Mouse (Mus musculus) hindbrain, embryonic 14.5 days (tissue): Measurements from ENCODE around the gene Aqp2. TPM values are rescaled to one million over a fixed set of nuclear protein-coding genes. Genes with fewer than 3 reads are reported as not detected.

Experiments
- ATAC-seq: fragments of 200-750 bp; cut with Nextera tagmentation; 2 replicates; pipeline ENCODE4 v1.8.0; 2017; ENCODE audit warnings: moderate number of reproducible peaks, mild to moderate bottlenecking, moderate TSS enrichment, moderate library complexity; ENCODE audit not compliant: low FRiP score
- DNase-seq: peaks from one replicate; pipeline ENCODE4 v3.0.0-alpha.2; 2015; ENCODE audit warnings: low spot score
- H3K27ac ChIP-seq: fragments of 300-500 bp; sonication (generic); 2 replicates; pipeline ENCODE4 v1.5.1; 2014; ENCODE audit warnings: mild to moderate bottlenecking, moderate library complexity
- H3K27me3 ChIP-seq: fragments of 300-500 bp; sonication (generic); 2 replicates; pipeline ENCODE4 v1.6.1; 2014; ENCODE audit warnings: mild to moderate bottlenecking, low read length, mixed read lengths; ENCODE audit not compliant: control insufficient read depth, insufficient read depth
- H3K36me3 ChIP-seq: fragments of 300-500 bp; sonication (generic); replicated peaks from 2 replicates; pipeline ENCODE4 v1.6.1; 2014; ENCODE audit not compliant: control insufficient read depth, insufficient read depth
- H3K4me1 ChIP-seq: fragments of 300-500 bp; sonication (generic); replicated peaks from 2 replicates; pipeline ENCODE4 v1.6.1; 2014; ENCODE audit warnings: antibody characterized with exemption, low read length, mixed read lengths; ENCODE audit not compliant: control insufficient read depth, insufficient read depth
- H3K4me2 ChIP-seq: fragments of 300-500 bp; sonication (generic); replicated peaks from 2 replicates; pipeline ENCODE4 v1.6.1; 2014; ENCODE audit warnings: mild to moderate bottlenecking, moderate library complexity
- H3K4me3 ChIP-seq: fragments of 300-500 bp; sonication (generic); replicated peaks from 2 replicates; pipeline ENCODE4 v1.5.1; 2014; ENCODE audit warnings: mild to moderate bottlenecking, low read length
- H3K9ac ChIP-seq: fragments of 300-500 bp; sonication (generic); 2 replicates; pipeline ENCODE4 v1.6.1; 2014
- H3K9me3 ChIP-seq: fragments of 300-500 bp; sonication (generic); 2 replicates; pipeline ENCODE4 v1.6.1; 2016; ENCODE audit warnings: low read length; ENCODE audit not compliant: control insufficient read depth
- WGBS: fragments of 180-500 bp; shearing (Covaris S2); extraction: QIAGEN DNeasy Blood & Tissue Kit; methylation state at CpG from one replicate; pipeline ENCODE4 v1.1.7; 2014; 5-methylcytosine and 5-hydroxymethylcytosine counted together
- polyA plus RNA-seq: library from polyadenylated mRNA; unstranded; fragments of >200 nt; fragmentation: Nextera tagmentation; extraction: Ambion mirVana; gene quantifications from 2 replicates; pipeline ENCODE4 v1.2.1, GENCODE M21; 2014

Aqp2 gene
- polyA plus RNA-seq = not detected in 2 replicates

GRCm38 (mm10) chr15:99578802-99579485, at the start of gene Aqp2:
Aqp2 (plus strand) TSS chr15:99579055.
- no peak for DNase-seq
- H3K9me3 ChIP-seq = no peaks in the 10 kb centered on the region
- peaks cover 25% of the 10 kb centered on the region for H3K27me3 ChIP-seq
- no peak within 1 kb of the TSS for H3K9ac ChIP-seq
- no peak within 1 kb of the TSS for H3K27ac ChIP-seq
- no peaks in the 10 kb centered on the region for H3K36me3 ChIP-seq
- 81% methylated on average over 26 of the region's 26 CpGs for WGBS
- no peak within 1 kb of the TSS for H3K4me3 ChIP-seq
- H3K4me2 ChIP-seq = no peak within 1 kb of the TSS
- ATAC-seq = no peak
- 0 out of 2 replicates have a peak, but pooled peaks cover 4% of the 10 kb centered on the region for H3K4me1 ChIP-seq

GRCm38 (mm10) chr15:99531146-99531545, 47.7 kb upstream of the Aqp2 start:
- Histone ChIP-seq H3K4me1 (peaks cover 19% of the 10 kb centered on the region), H3K36me3 (no peaks in the 10 kb centered on the region), H3K4me3 (no peak overlapping the region), H3K9me3 (no peaks in the 10 kb centered on the region), H3K4me2 (no peak overlapping the region), H3K9ac (no peak overlapping the region), H3K27ac (no peak overlapping the region), H3K27me3 (no peaks in the 10 kb centered on the region)
- ATAC-seq (no peak), DNase-seq (no peak)
- 43% methylated on average over 6 of the region's 6 CpGs for WGBS

- no peaks in the 10 kb centered on the region for H3K27me3 ChIP-seq
- no peak overlapping the region for H3K4me3 ChIP-seq
- H3K9me3 ChIP-seq = no peaks in the 10 kb centered on the region
- H3K27ac ChIP-seq = no peak overlapping the region
- ATAC-seq = no peak
- DNase-seq = no peak
- H3K4me2 ChIP-seq = no peak overlapping the region
- peaks cover 14% of the 10 kb centered on the region for H3K4me1 ChIP-seq
- WGBS = 78% methylated on average over 3 of the region's 3 CpGs
- H3K9ac ChIP-seq = no peak overlapping the region
- H3K36me3 ChIP-seq = no peaks in the 10 kb centered on the region
Observed at GRCm38 (mm10) chr15:99532023-99532422, 46.8 kb upstream of the Aqp2 start.

GRCm38 (mm10) chr15:99536889-99537862, 41.7 kb upstream of the Aqp2 start:
- no peak overlapping the region for H3K4me3 ChIP-seq
- H3K4me2 ChIP-seq = no peak overlapping the region
- ATAC-seq = peak; percentile 53; the same call in 1 of the 2 replicates
- DNase-seq = peak; percentile 47
- no peaks in the 10 kb centered on the region for H3K9me3 ChIP-seq
- H3K27ac ChIP-seq = peak overlapping the region; percentile 6; the same call in 1 of the 2 replicates
- 48% methylated on average over 11 of the region's 11 CpGs for WGBS
- no peaks in the 10 kb centered on the region for H3K27me3 ChIP-seq
- 0 out of 2 replicates have a peak overlapping the region, but pooled peaks have one; percentile 12 for H3K9ac ChIP-seq
- peaks cover 5% of the 10 kb centered on the region; the same call in 1 of the 2 replicates for H3K4me1 ChIP-seq
- H3K36me3 ChIP-seq = no peaks in the 10 kb centered on the region

GRCm38 (mm10) chr15:99539891-99540290, 39.0 kb upstream of the Aqp2 start:
- Histone ChIP-seq H3K27ac (no peak overlapping the region), H3K36me3 (no peaks in the 10 kb centered on the region), H3K4me3 (no peak overlapping the region), H3K27me3 (no peaks in the 10 kb centered on the region), H3K4me1 (peaks cover 5% of the 10 kb centered on the region; the same call in 1 of the 2 replicates), H3K9ac (no peak overlapping the region), H3K4me2 (no peak overlapping the region), H3K9me3 (no peaks in the 10 kb centered on the region)
- 81% methylated on average over 8 of the region's 8 CpGs for WGBS
- DNase-seq = no peak
- ATAC-seq = no peak

- DNase-seq (no peak), ATAC-seq (no peak)
- Histone ChIP-seq H3K4me3 (no peak overlapping the region), H3K9me3 (no peaks in the 10 kb centered on the region), H3K9ac (no peak overlapping the region), H3K4me1 (peaks cover 6% of the 10 kb centered on the region; the same call in 1 of the 2 replicates), H3K4me2 (no peak overlapping the region), H3K36me3 (no peaks in the 10 kb centered on the region), H3K27me3 (no peaks in the 10 kb centered on the region), H3K27ac (no peak overlapping the region)
- 83% methylated on average over 7 of the region's 7 CpGs for WGBS
Observed at GRCm38 (mm10) chr15:99544047-99544446, 34.8 kb upstream of the Aqp2 start.

- no peaks in the 10 kb centered on the region for H3K9me3 ChIP-seq
- no peak overlapping the region for H3K9ac ChIP-seq
- H3K27ac ChIP-seq = peak overlapping the region; percentile 32; the same call in 1 of the 2 replicates
- H3K27me3 ChIP-seq = no peaks in the 10 kb centered on the region
- no peak for ATAC-seq
- H3K4me2 ChIP-seq = no peak overlapping the region
- H3K4me1 ChIP-seq = peaks cover 6% of the 10 kb centered on the region; the same call in 1 of the 2 replicates
- H3K4me3 ChIP-seq = no peak overlapping the region
- no peaks in the 10 kb centered on the region for H3K36me3 ChIP-seq
- 60% methylated on average over 11 of the region's 11 CpGs for WGBS
- DNase-seq = peak; percentile 52
Observed at GRCm38 (mm10) chr15:99546596-99546995, 32.3 kb upstream of the Aqp2 start.

GRCm38 (mm10) chr15:99547732-99548131, 31.1 kb upstream of the Aqp2 start:
- Histone ChIP-seq H3K9me3 (no peaks in the 10 kb centered on the region), H3K36me3 (no peaks in the 10 kb centered on the region), H3K4me3 (no peak overlapping the region), H3K27ac (no peak overlapping the region), H3K4me2 (no peak overlapping the region), H3K9ac (no peak overlapping the region), H3K27me3 (no peaks in the 10 kb centered on the region), H3K4me1 (peaks cover 6% of the 10 kb centered on the region; the same call in 1 of the 2 replicates)
- ATAC-seq = no peak
- DNase-seq = no peak
- 82% methylated on average over 6 of the region's 6 CpGs for WGBS

- no peak overlapping the region for H3K4me2 ChIP-seq
- DNase-seq = no peak
- H3K9ac ChIP-seq = no peak overlapping the region
- no peaks in the 10 kb centered on the region for H3K9me3 ChIP-seq
- peaks cover 6% of the 10 kb centered on the region; the same call in 1 of the 2 replicates for H3K4me1 ChIP-seq
- WGBS = 59% methylated on average over 2 of the region's 2 CpGs
- no peak for ATAC-seq
- H3K4me3 ChIP-seq = no peak overlapping the region
- H3K36me3 ChIP-seq = no peaks in the 10 kb centered on the region
- H3K27ac ChIP-seq = no peak overlapping the region
- no peaks in the 10 kb centered on the region for H3K27me3 ChIP-seq
Observed at GRCm38 (mm10) chr15:99549901-99550300, 29.0 kb upstream of the Aqp2 start.
